Comparison of ENCODE assay signal across 8 mouse cellular contexts in the genomic region with DNA sequence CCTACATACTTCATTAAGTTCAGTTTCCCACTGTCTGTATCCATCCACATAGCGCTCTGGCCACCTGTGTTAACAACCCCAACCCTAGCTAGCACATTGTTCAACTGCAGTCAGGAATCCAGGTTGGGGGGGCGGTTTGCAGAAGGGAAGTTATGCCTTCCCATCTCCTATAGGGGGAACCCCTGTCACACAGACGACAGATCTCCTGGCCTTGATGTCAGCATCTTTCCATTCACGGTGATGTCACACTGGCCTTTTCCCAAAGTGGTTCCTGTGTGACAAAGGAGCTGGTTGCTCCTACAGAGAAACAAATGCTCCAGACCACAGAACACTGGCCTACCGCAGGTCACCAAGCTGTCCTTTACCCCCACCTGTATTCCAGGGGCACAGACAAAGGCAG. TPM values are rescaled to one million over a fixed set of nuclear protein-coding genes. Genes with fewer than 3 reads are reported as not detected.
DNase-seq lines count a peak whose midpoint lies in the region; ATAC-seq and TF ChIP-seq lines count a peak whose summit lies in the region.
"Had no signal": no experiment of that assay in that cellular context is flagged by ENCODE, and none has a peak within 500 bp of the region (broad histone marks: within the 10 kb centered on the region; RNA-seq: fewer than 3 reads in every experiment).

No protein-coding gene starts in this region.

- H3K36me3 ChIP-seq in CH12.LX (replicated peaks in 1 of 2; ENCODE audit: control insufficient read depth in 1 of 2, insufficient read depth in 1 of 2, low read length in 1 of 2) = no peaks in the 10 kb centered on the region
- peaks cover 47% of the 10 kb centered on the region for H3K36me3 ChIP-seq in forebrain, embryonic 13.5 days (ENCODE audit: poor library complexity, severe bottlenecking)
- peaks cover 24% of the 10 kb centered on the region for H3K36me3 ChIP-seq in macrophage (ENCODE audit: inconsistent target)

- no peak overlapping the region for H3K27ac ChIP-seq in CH12.LX (ENCODE audit: insufficient read depth, low read depth)
- no peak overlapping the region for H3K27ac ChIP-seq in forebrain, embryonic 13.5 days
- peak overlapping the region; percentile 89; the same call in 1 of the 2 replicates for H3K27ac ChIP-seq in macrophage

- peaks cover 49% of the 10 kb centered on the region for H3K27me3 ChIP-seq in CH12.LX (replicated peaks)
- peaks cover 19% of the 10 kb centered on the region; the same call in 1 of the 2 replicates for H3K27me3 ChIP-seq in forebrain, embryonic 13.5 days

- no peak overlapping the region for H3K9ac ChIP-seq in CH12.LX (ENCODE audit: insufficient read depth, low read depth)
- peak overlapping the region; percentile 34; the same call in 1 of the 2 replicates for H3K9ac ChIP-seq in forebrain, embryonic 13.5 days

- in situ Hi-C loops in CH12.LX (cut with MboI; ENCODE audit: low pct_ligation_motif_present, low pct_unique_long_range_greater_than_20kb, low sequenced_read_pairs) = loop anchor here (5.0 kb wide), 2 partner anchors 182 to 307 kb away; no protein-coding TSS in a partner anchor

- dilution Hi-C loops in CH12.LX (cut with MboI; ENCODE audit: extremely low pct_ligation_motif_present, extremely low pct_unique_long_range_greater_than_20kb, low sequenced_read_pairs) = no loop called here

- 52% methylated on average over 5 of the region's 5 CpGs for WGBS in forebrain, embryonic 13.5 days
- 72% methylated on average over 5 of the region's 5 CpGs for WGBS in macrophage (ENCODE audit: missing documents)

- no peaks in the 10 kb centered on the region for H3K9me3 ChIP-seq in CH12.LX (replicated peaks; ENCODE audit: low read length)
- no peaks in the 10 kb centered on the region for H3K9me3 ChIP-seq in forebrain, embryonic 13.5 days (replicated peaks)

- DNase-seq in layer of hippocampus, adult 11-12 months (ENCODE audit: low spot score) = peak; percentile 58
- no peak for DNase-seq in layer of hippocampus, adult 8-10 months (ENCODE audit: low spot score in 2 of 2)
- no peak for DNase-seq in CH12.LX (ENCODE audit: extremely low read depth)
- peak; percentile 54 for DNase-seq in adrenal gland, postnatal 14 days
- DNase-seq in urinary bladder, postnatal 14 days (ENCODE audit: low spot score) = no peak

- H3K79me2 ChIP-seq in CH12.LX (replicated peaks; ENCODE audit: control insufficient read depth, extremely low read depth, insufficient read depth, poor library complexity, severe bottlenecking) = no peaks in the 10 kb centered on the region
- H3K79me2 ChIP-seq in macrophage (ENCODE audit: inconsistent target) = peaks cover 58% of the 10 kb centered on the region

- no peak for ATAC-seq in forebrain, embryonic 13.5 days

- H3K4me2 ChIP-seq in CH12.LX (ENCODE audit: insufficient read depth, low read depth, poor library complexity, severe bottlenecking) = no peak overlapping the region
- H3K4me2 ChIP-seq in forebrain, embryonic 13.5 days = no peak overlapping the region

- H3K4me1 ChIP-seq in CH12.LX (ENCODE audit: control insufficient read depth in 1 of 2, insufficient read depth in 2 of 2) = peaks cover 2 to 28% of the 10 kb centered on the region in 2 experiments; a peak in 3 of 4 replicates
- H3K4me1 ChIP-seq in forebrain, embryonic 13.5 days = peaks cover 47% of the 10 kb centered on the region

- TF ChIP-seq RAD21 in CH12.LX (IDR thresholded peaks at IDR 0.05; ENCODE audit: low read depth, low read length) = peak; percentile 55

- TF ChIP-seq CTCF in CH12.LX (conservative IDR thresholded peaks at IDR 0.05 in 1 of 2, IDR thresholded peaks at IDR 0.05 in 1 of 2; ENCODE audit: low read depth in 2 of 2, low read length in 2 of 2) = peak in 1 of 2 experiments; percentile 60; a peak in 3 of 4 replicates

- no peak for TF ChIP-seq EP300 in CH12.LX (IDR thresholded peaks at IDR 0.05; ENCODE audit: low read length)

- no peak for TF ChIP-seq POLR2A in CH12.LX (IDR thresholded peaks at IDR 0.05; ENCODE audit: low read depth, low read length)

- no peak overlapping the region for H3K4me3 ChIP-seq in CH12.LX (replicated peaks in 1 of 3; ENCODE audit: low read depth in 2 of 3, low read length in 2 of 3, poor library complexity in 1 of 3)
- H3K4me3 ChIP-seq in forebrain, embryonic 13.5 days = no peak overlapping the region
- no peak overlapping the region for H3K4me3 ChIP-seq in macrophage (ENCODE audit: inconsistent target)

TF ChIP-seq in CH12.LX, 34 proteins besides CTCF, POLR2A, EP300 and RAD21:
- TF ChIP-seq UBTF (IDR thresholded peaks at IDR 0.05; ENCODE audit: low read depth, low read length) = no peak
- TF ChIP-seq MYC (IDR thresholded peaks at IDR 0.05; ENCODE audit: low read depth, low read length) = no peak
- TF ChIP-seq IRF4 (IDR thresholded peaks at IDR 0.05; ENCODE audit: low read depth, low read length) = no peak
- TF ChIP-seq JUN (IDR thresholded peaks at IDR 0.05; ENCODE audit: insufficient read depth, low read depth, low read length) = no peak
- no peak for TF ChIP-seq POLR2AphosphoS2 (IDR thresholded peaks at IDR 0.05; ENCODE audit: low read depth, low read length)
- TF ChIP-seq SMC3 (IDR thresholded peaks at IDR 0.05; ENCODE audit: low read depth, low read length) = peak; percentile 23; the same call in 1 of the 2 replicates
- no peak for TF ChIP-seq ZC3H11A (IDR thresholded peaks at IDR 0.05; ENCODE audit: low read depth, low read length)

RNA-seq across cellular contexts. Expression of gene Ccnd1, which starts 4.2 kb away (rescaled TPM):
- total RNA-seq in layer of hippocampus, adult 8-10 months (2022) = 10 to 100 TPM; 41.8 to 55.1 (median 48.8) TPM
- total RNA-seq in CH12.LX (2012; rRNA removed) = 0.13 and 0.34 TPM in 2 replicates
- total RNA-seq in CH12.LX (2014; rRNA removed) = 0.08 TPM in 1 of 2 replicates, not detected in the other
- 0.11 and 0.16 TPM in 2 replicates for polyA plus RNA-seq in CH12.LX (2012; ENCODE audit: insufficient read length, low read depth)
- total RNA-seq in adrenal gland, postnatal 14 days (2021) = 95.5 and 104 TPM in 2 replicates
- polyA plus RNA-seq in forebrain, embryonic 13.5 days (2015; fragmentation: Nextera tagmentation; extraction: Ambion mirVana) = 111 and 131 TPM in 2 replicates
- 10 to 100 TPM in 9 of 26 experiments, 1 to 10 TPM in 17; 1.3 to 29.5 (median 7.4) TPM for total RNA-seq in macrophage (2018; cell fraction: chromatin; rRNA removed)
- total RNA-seq in macrophage (2018; cell fraction: cytosol; rRNA removed) = 10 to 100 TPM; 24.9 to 56.2 (median 42.8) TPM
- total RNA-seq in macrophage (2018; cell fraction: nucleus; rRNA removed) = 100 to 1,000 TPM in 2 of 26 experiments, 10 to 100 TPM in 18, 1 to 10 TPM in 6; 7.7 to 243 (median 23.2) TPM
- polyA plus RNA-seq in macrophage (2018) = 17.6 to 482 TPM (median 57.2 TPM) in 3 replicates

RNA-seq across cellular contexts. Expression of gene LTO1, which starts 20.7 kb away (rescaled TPM):
- 10 to 100 TPM; 25.4 to 28.8 (median 26.5) TPM for total RNA-seq in layer of hippocampus, adult 8-10 months (2022)
- total RNA-seq in CH12.LX (2012; rRNA removed) = 10.2 and 10.7 TPM in 2 replicates
- total RNA-seq in CH12.LX (2014; rRNA removed) = 3.9 and 4.0 TPM in 2 replicates
- polyA plus RNA-seq in CH12.LX (2012; ENCODE audit: insufficient read length, low read depth) = 8.5 and 14.3 TPM in 2 replicates
- total RNA-seq in adrenal gland, postnatal 14 days (2021) = 24.1 and 33.2 TPM in 2 replicates
- polyA plus RNA-seq in forebrain, embryonic 13.5 days (2015; fragmentation: Nextera tagmentation; extraction: Ambion mirVana) = 36.1 and 45.6 TPM in 2 replicates
- total RNA-seq in macrophage (2018; cell fraction: chromatin; rRNA removed) = 100 to 1,000 TPM in 6 of 26 experiments, 10 to 100 TPM in 20; 28.8 to 118 (median 75.9) TPM
- 10 to 100 TPM; 12.2 to 33.4 (median 25.6) TPM for total RNA-seq in macrophage (2018; cell fraction: cytosol; rRNA removed)
- 10 to 100 TPM; 23.5 to 71.9 (median 45.9) TPM for total RNA-seq in macrophage (2018; cell fraction: nucleus; rRNA removed)
- 35.0 to 45.0 TPM (median 40.9 TPM) in 3 replicates for polyA plus RNA-seq in macrophage (2018)

RNA-seq across cellular contexts. Expression of gene Fgf15, which starts 39.2 kb away (rescaled TPM):
- not detected for total RNA-seq in layer of hippocampus, adult 8-10 months (2022)
- total RNA-seq in CH12.LX (2012; rRNA removed) (not detected in 2 replicates), CH12.LX (2014; rRNA removed) (not detected in 2 replicates)
- polyA plus RNA-seq in CH12.LX (2012; ENCODE audit: insufficient read length, low read depth) (not detected in 2 replicates), macrophage (2018) (not detected in 3 replicates)
- not detected in 2 replicates for total RNA-seq in adrenal gland, postnatal 14 days (2021)
- polyA plus RNA-seq in forebrain, embryonic 13.5 days (2015; fragmentation: Nextera tagmentation; extraction: Ambion mirVana) = 48.2 and 63.2 TPM in 2 replicates
- total RNA-seq in macrophage (2018; cell fraction: chromatin; rRNA removed) = not detected
- not detected for total RNA-seq in macrophage (2018; cell fraction: cytosol; rRNA removed)
- total RNA-seq in macrophage (2018; cell fraction: nucleus; rRNA removed) = not detected
- polyA plus RNA-seq: intestine, embryonic 14.5 days had no signal

Comparison
In these comparisons a context has a peak if more than half of its experiments do, and no peak if none do; other contexts are left out.
1. DNase-seq: peak in layer of hippocampus, adult 11-12 months (single experiment) and adrenal gland, postnatal 14 days (single experiment); none in layer of hippocampus, adult 8-10 months (0 of 2), CH12.LX (single experiment) and urinary bladder, postnatal 14 days (single experiment).
2. RNA of gene Ccnd1, which starts 4.2 kb away (total RNA-seq): 95.5 to 104 TPM in adrenal gland, postnatal 14 days and 41.8 to 55.1 TPM in layer of hippocampus, adult 8-10 months; 0.08 to 0.34 TPM in CH12.LX; every median in the first group is over 10 times any median in the second.